Mouse (Mus musculus) testis, postnatal 10 days (tissue): Measurements from ENCODE around the gene Fam84a.

Experiments used
- DNase-seq: peaks from one replicate; pipeline ENCODE4 v3.0.0; 2021; ENCODE audit warnings: low spot score

Fam84a gene

DNA sequence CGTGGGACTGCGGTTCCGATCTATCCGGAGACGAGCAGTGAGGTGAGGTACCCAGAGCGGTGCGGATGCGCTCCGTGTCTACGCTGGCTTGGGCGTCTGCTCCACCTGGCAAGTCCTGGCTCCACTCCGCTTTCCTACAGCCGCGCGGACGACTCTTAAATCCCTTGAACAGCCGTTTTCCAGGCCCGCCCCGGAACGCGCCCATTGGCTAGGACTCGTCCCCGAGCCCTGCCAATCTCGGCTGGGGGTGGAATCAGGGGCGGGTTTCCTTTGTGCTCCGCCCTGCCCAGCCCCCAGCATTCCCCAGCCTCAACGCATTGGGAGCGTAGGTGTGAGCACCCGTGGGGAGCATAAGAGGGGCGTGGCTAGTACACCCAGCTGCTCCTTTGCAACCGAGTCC is at the start of gene Fam84a:
TSS of gene Fam84a (minus strand) at position 134 of the 400 bp plus-strand sequence.
- DNase-seq = peak; percentile 94

GRCm38 (mm10) chr12:14195479-14195878 is 43.6 kb upstream of the Fam84a start:
- DNase-seq = no peak

- no peak for DNase-seq
Measured at GRCm38 (mm10) chr12:14186689-14187195, 34.9 kb upstream of the Fam84a start.

GRCm38 (mm10) chr12:14165713-14166112 is 13.9 kb upstream of the Fam84a start:
- DNase-seq = peak; percentile 45

DNA sequence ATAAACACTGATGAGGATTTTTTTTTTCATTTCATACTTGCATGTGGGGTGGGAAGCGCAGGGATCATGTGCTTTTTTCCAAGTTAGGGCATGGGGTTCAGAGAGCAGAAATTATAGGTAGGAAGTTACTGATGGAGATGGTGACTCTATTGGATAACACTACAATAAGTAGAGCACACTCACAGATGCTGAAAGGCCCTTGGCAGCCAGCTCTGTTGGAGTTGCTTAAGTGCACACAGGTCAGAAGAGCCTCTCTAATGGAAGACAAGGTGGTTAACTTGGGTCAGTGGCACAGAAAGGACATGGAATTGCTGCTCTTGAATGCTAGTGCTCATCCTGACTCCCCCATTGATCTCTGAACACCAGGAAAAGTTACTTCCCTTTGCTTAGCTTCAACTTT is 13.1 kb upstream of the Fam84a start:
- DNase-seq = no peak

- DNase-seq = peak; percentile 50
Measured at GRCm38 (mm10) chr12:14152426-14152825, 572 bp upstream of the Fam84a start.

GRCm38 (mm10) chr12:14150936-14151631 is 770 bp downstream of the Fam84a start:
- peak; percentile 44 for DNase-seq

GRCm38 (mm10) chr12:14150568-14150909 is 1.3 kb downstream of the Fam84a start:
- peak; percentile 54 for DNase-seq

DNA sequence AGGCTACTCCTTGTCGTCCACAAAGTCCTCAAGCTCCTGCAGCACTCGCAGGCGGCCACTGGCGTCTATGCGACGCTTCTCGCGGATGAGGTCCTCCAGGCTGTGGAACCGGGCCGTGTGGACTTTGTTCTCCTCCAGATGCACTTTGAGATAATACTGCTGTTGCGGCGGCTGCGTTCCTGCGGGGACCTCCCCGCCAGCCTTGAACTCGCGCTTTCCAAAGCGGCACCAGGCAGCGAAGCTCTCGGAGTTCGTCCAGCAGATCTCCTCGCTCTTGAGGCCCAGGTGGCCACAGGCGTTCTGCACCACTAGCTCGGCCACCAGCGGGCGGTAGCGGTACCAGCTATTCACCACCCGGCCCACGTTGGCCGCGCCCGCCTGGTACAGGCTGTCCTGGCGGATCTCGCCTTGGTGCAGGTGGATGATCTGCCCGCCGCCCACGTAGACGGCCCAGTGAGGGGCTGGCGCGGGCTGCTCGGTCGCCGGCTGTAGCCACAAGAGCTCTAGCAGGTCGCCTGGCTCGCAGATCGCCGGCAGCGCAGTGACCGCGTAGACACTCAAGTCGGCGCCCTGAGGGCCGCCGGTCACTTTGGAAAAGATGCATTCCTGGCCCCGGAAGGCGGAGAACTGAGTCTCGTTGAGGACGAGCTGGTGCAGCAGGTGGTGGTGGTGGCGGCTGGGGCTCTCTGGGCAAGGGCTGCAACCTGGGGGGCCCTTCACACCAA is 1.8 kb downstream of the Fam84a start:
- DNase-seq = peak; percentile 88

DNA sequence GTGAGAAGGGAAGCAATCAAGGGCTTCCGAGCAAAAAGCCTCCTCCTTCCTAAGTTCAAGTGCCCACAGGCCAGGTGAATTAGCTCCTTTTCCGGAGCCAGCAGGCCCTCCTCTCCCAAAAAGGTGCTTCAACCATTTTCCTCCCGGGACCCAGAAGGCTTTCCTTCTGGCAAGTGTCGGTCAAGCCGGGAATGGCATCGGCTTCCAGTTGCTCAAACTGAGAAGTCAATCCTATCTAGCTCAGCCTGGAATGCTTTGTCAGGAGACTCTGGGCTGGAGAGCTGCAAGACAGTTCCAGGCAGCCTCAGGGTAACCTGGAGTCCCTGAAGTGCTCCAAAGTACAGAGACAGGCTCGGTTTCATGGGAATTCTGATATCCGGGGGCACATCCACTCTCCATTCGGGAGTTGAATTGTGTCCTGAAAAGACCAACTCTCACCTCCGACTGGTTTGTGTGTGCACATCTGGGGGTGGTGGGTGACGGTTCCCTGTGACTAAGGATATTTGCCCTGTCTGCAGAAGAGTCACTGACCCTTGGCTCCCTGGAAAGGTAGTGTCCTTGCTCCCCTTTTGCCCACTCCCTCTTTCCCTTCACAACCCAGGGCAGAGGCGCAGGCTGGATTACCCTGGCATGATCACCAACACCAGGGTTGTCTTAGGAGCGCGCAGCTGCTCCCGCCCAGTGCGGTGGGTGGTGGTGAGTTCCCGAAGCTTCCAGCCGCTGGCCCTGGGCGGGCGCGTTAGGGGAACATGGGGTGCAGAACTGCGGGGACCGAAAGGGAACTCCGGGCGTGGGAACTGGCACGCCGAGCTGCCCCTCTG is 2.6 kb downstream of the Fam84a start:
- peak; percentile 55 for DNase-seq

DNA sequence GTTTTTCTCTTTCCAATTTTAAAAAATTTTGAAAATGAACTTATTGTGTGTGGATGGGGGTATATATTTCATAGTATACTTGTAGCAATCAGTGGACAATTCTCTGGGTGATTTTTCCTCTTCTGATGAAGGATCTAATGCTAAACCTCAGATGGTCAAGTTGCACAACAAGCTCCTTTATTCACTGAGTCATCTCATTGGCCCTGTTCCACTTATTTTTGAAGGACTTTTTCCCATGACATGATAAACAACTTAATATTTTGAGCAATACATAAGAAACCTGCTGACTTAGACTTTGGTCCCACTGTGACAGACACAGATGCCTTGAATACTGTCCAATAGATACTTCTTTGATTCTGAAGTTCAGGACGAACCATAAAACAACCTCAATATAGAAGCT is 14.8 kb downstream of the Fam84a start:
- no peak for DNase-seq

DNA sequence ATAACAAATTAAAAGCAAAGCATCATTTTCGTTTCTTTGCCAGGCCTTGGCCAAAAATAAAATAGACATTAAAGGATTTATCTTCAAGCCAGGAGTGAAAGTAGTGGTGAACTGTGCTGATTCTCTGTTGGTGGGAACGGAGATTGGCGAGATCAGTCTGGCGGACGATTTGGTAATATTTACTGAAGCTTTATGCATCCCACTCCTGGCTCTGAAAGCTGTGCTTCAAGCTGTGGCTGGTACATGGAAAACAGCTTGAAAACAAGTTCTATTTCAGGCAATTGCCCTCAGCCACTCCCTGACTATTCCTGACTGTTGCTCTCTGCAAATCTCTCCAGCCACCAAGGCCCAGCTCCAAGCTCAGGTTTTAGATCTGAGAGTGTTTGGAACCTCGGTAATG is 37.1 kb downstream of the Fam84a start:
- DNase-seq = no peak

GRCm38 (mm10) chr12:14096944-14097343 is 54.9 kb downstream of the Fam84a start:
- DNase-seq = no peak
